19 mouse cellular contexts compared by ENCODE assay signal in the genomic region with DNA sequence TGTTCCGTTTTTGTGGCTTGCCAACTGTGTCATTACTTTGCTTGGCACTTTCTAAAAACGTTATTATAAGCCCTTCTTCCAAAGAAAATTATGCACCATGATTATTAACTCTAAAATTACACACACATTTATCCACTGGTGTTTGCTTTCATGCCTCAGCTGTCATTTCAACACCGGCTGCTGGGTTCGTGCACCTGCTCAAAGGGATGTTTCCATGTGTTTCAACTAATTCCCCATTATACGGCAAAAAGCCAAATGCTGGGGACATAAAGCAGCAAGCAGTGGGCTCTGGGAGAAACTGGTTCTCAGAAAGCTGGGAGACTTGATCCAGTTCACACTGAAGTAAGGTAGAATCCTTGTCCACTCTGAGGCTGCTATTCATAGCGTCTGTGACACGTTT.
"Had no signal": no experiment of that assay in that cellular context is flagged by ENCODE, and none has a peak within 500 bp of the region (broad histone marks: within the 10 kb centered on the region; RNA-seq: fewer than 3 reads in every experiment).

No protein-coding gene starts in this region.

- H3K4me2 ChIP-seq: limb, embryonic 15.5 days; liver, embryonic 13.5 days; lung, embryonic 15.5 days; midbrain, embryonic 11.5 days; neural tube, embryonic 13.5 days; stomach, embryonic 15.5 days had no signal

- H3K4me3 ChIP-seq: layer of hippocampus, adult 2 months; limb, embryonic 15.5 days; liver, embryonic 13.5 days; lung, embryonic 15.5 days; megakaryocyte, embryonic 14.5 days; neural tube, embryonic 13.5 days; stomach, embryonic 15.5 days had no signal

- H3K36me3 ChIP-seq: limb, embryonic 15.5 days; liver, embryonic 13.5 days; lung, embryonic 15.5 days; neural tube, embryonic 13.5 days; stomach, embryonic 15.5 days had no signal

- ATAC-seq: liver, postnatal 0 days; midbrain, embryonic 16.5 days had no signal

- H3K4me1 ChIP-seq: liver, embryonic 13.5 days; lung, embryonic 15.5 days; megakaryocyte, embryonic 14.5 days; neural tube, embryonic 13.5 days; stomach, embryonic 15.5 days had no signal

- H3K27me3 ChIP-seq: limb, embryonic 15.5 days; liver, embryonic 13.5 days; lung, embryonic 15.5 days; megakaryocyte, embryonic 14.5 days; neural tube, embryonic 13.5 days; stomach, embryonic 15.5 days had no signal

- H3K9me3 ChIP-seq: limb, embryonic 15.5 days; liver, embryonic 13.5 days; lung, embryonic 15.5 days; neural tube, embryonic 13.5 days; stomach, embryonic 15.5 days had no signal

- H3K27ac ChIP-seq: layer of hippocampus, adult 2 months; limb, embryonic 15.5 days; liver, embryonic 13.5 days; lung, embryonic 15.5 days; macrophage; neural tube, embryonic 13.5 days; stomach, embryonic 15.5 days had no signal

- DNase-seq: kidney, postnatal 10 days; kidney, postnatal 4 days; liver, embryonic 13.5 days; liver, postnatal 0 days; lung, postnatal 14 days; retina, postnatal 1 day; right cerebral cortex, postnatal 4 days; spleen, adult 18-20 months; thymus, adult 2 months; thymus, postnatal 25 days had no signal

- H3K9ac ChIP-seq: limb, embryonic 15.5 days; liver, embryonic 13.5 days; liver, postnatal 0 days; lung, embryonic 15.5 days; neural tube, embryonic 13.5 days; stomach, embryonic 15.5 days had no signal
